Mouse (Mus musculus) mature B cell (primary cell): ENCODE measurements around the gene Klf6.

Experiments
- in situ Hi-C: fragments of 300-500 bp; cut with MboI; formaldehyde crosslinking; loops from 2 replicates; pipeline ENCODE4 v1.14.3; 2019

Gene Klf6

DNA sequence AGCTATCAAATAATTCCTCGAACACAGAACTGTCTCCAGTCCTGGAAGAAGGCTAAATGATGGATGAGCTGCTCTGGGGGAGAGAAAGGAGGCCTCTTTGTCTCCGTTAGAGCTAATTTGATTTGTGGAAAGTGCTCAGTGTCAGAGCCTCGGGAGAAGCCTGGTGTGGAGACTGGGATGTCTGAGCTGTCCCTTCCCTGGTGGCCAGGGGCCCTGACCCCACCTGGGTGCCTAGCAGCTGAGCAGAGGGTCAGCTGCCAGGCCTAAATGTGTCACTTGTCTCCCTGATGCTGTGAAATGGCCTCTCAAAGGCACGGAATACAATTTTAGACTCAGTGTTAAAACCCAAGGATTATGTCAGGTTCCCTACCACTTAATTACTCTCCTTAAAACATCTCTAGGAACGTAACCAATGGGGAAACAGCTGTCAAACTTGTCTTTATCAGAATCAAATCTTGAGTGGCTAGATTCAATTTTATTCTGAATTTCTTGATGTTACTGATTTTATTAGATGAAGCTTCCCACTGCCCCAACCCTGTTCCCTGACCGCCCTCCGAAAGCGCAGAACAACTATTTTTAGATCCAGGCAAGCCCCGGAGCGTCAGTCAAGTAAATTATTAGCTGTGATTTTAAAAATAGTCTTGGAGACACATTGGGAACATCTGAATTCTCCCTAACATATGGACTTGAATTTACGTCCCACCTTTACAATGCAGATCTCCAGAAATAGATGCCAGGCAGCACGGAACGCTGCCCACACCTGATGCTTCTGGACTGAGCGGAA lies 36.1 kb downstream of the Klf6 start:
- in situ Hi-C loops: no loop called here

DNA sequence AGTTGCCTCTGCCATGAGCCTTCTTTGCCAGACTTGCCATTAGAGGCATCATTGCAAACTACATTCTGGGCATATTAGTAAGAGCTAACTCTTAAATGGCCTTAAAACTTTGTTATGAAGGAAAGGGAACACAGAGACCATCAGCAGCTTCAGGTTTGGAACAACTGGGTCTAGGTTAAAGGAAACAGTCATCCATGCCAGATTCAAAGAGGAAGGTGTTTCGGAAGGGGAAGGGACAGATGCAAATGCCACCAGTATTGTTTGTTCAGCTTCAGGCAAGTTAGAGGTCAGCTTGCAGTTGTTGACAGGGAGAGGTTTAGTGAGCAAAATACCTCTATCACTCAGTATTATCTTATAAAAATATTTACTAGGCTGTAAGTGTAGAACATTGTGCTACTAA lies 37.7 kb downstream of the Klf6 start:
- in situ Hi-C loops: no loop called here

DNA sequence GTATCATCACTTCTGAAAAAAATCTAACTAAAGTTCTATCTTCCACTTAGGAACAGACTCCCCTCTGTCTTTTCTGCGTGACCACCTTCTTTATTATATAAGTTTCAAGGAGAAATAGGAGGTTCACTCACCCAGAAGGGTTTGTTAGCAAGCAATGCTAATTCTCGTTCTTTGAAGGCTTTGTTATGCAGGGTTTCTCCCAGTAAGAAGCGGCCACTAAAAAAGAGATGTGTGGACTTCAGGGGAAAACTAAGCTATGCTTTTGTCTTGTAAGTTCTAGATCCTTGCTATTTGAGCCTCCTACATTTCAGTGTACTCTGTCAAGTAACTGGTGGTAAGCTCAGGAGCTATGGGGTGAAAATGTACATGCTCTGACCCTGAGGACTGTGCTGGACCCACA lies 38.4 kb downstream of the Klf6 start:
- in situ Hi-C loops: no loop called here

DNA sequence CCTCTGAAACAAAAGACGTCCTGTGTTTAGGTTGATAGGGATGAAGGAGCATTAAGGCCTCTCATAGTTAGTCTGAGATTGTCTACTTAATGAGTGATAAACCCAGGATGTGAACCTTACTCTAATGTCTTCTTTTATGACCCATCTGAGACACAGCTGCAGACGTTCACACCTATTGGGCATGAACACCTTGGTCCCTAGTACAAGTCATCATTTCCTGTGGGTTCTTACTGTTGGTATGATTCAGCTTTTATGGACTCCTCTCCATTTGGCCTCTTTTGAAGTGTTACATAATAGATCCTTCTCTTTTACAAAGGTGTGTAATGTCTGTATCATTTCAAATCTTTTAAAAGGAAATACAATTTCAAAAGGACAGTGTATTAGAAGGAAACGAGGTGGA lies 51.9 kb downstream of the Klf6 start:
- in situ Hi-C loops: no loop called here

DNA sequence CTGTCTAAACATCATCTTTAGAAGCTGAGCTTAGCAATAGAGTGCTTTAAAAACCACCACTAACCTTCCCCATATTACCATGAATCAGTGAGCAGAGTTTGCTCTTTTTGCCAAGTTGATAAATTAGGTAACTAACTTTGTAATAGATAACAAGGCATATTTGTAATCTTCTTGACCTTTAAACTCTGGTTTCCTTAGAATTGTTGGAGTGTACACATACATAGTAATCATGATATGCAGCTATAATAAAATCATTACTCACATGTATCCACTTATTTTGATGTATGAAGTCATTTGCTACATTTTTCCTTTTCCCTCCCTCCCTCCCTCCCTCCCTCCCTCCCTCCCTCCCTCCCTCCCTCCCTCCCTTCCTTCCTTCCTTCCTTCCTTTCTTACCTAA lies 56.1 kb downstream of the Klf6 start:
- in situ Hi-C loops: no loop called here

DNA sequence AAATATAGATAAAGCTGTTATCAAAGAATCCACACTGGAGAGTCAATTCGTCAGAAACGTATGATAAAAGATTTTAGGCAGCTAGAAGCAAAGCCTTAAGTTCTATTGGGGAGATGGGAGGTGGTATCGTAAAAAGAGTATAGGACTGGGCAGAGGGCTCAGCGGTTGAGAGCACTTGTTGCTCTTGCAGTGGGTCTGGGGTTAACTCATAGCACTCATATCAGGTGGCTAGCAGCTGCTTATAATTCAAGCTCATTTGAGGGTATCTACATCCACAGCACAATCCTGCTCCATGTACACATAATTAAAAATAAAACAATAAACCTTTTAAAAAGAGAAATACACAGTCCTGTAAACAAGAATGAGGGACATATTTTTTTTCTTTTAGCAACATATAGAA lies 58.7 kb downstream of the Klf6 start:
- in situ Hi-C loops: no loop called here
